ENCODE assay signal across 19 mouse cellular contexts in genomic region chr17:31300736-31301135, GRCm38 (mm10). TPM values are rescaled to one million over a fixed set of nuclear protein-coding genes. Genes with fewer than 3 reads are reported as not detected.
"Had no signal": no experiment of that assay in that cellular context is flagged by ENCODE, and none has a peak within 500 bp of the region (broad histone marks: within the 10 kb centered on the region; RNA-seq: fewer than 3 reads in every experiment).

No protein-coding gene starts in this region.

- H3K9ac ChIP-seq: limb, embryonic 13.5 days; liver, embryonic 12.5 days; liver, embryonic 15.5 days; lung, embryonic 14.5 days; midbrain, embryonic 12.5 days; midbrain, embryonic 15.5 days; neural tube, embryonic 13.5 days had no signal

- ATAC-seq: intestine, postnatal 0 days; liver, embryonic 12.5 days; midbrain, embryonic 15.5 days had no signal

- DNase-seq: kidney, adult 2 months; layer of hippocampus, adult 9-11 months; liver; lung, embryonic 14.5 days; retina, postnatal 1 day; right cerebral cortex, postnatal 25 days had no signal

- H3K27ac ChIP-seq: kidney, postnatal 0 days; layer of hippocampus, adult 2 months; limb, embryonic 10.5 days; limb, embryonic 13.5 days; liver, embryonic 12.5 days; liver, embryonic 15.5 days; macrophage; midbrain, embryonic 12.5 days; midbrain, embryonic 15.5 days; neural tube, embryonic 13.5 days had no signal

- H3K36me3 ChIP-seq: limb, embryonic 10.5 days; limb, embryonic 13.5 days; liver, embryonic 12.5 days; liver, embryonic 15.5 days; midbrain, embryonic 12.5 days; midbrain, embryonic 15.5 days had no signal

- H3K27me3 ChIP-seq: midbrain, embryonic 15.5 days; neural tube, embryonic 13.5 days had no signal

- H3K9me3 ChIP-seq: limb, embryonic 10.5 days; limb, embryonic 13.5 days; liver, embryonic 12.5 days; liver, embryonic 15.5 days; midbrain, embryonic 12.5 days; midbrain, embryonic 15.5 days; neural tube, embryonic 13.5 days had no signal

- H3K4me2 ChIP-seq: limb, embryonic 13.5 days; liver, embryonic 12.5 days; liver, embryonic 15.5 days; lung, embryonic 14.5 days; midbrain, embryonic 12.5 days; midbrain, embryonic 15.5 days; neural tube, embryonic 13.5 days had no signal

- H3K4me3 ChIP-seq: layer of hippocampus, adult 2 months; limb, embryonic 10.5 days; limb, embryonic 13.5 days; liver, embryonic 12.5 days; liver, embryonic 15.5 days; midbrain, embryonic 12.5 days; midbrain, embryonic 15.5 days; myocyte; neural tube, embryonic 13.5 days had no signal

RNA-seq across cellular contexts. Expression of gene Rsph1, which starts 23.6 kb away (rescaled TPM):
- total RNA-seq: monocyte, adult 5-6 weeks had no signal
